Comparison of ENCODE assay signal across 7 mouse cellular contexts in the genomic region with DNA sequence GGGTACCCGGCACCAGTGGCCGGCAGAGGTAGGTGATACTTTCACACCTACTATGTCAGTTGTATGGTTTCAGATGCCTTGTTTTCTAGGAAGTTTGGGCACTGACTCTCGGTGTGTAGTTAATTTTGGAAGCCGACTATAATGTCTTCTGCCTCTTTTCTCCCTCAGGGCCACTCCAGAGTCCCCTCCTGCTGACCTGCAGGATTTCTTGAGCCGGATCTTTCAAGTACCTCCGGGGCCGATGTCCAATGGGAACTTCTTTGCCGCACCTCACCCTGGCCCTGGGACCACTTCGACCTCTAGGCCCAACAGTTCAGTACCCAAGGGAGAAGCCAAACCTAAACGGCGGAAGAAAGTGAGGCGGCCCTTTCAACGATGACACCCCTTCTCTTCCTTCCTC. TPM values are rescaled to one million over a fixed set of nuclear protein-coding genes. Genes with fewer than 3 reads are reported as not detected.
DNase-seq lines count a peak whose midpoint lies in the region; ATAC-seq and TF ChIP-seq lines count a peak whose summit lies in the region.

Gene Sarnp (plus strand): TSS at position 301 of the 400 bp plus-strand sequence.

- H3K9ac ChIP-seq in ES-E14 (ENCODE audit: insufficient read depth, low read depth, low read length, poor library complexity, severe bottlenecking): no peak within 1 kb of the TSS
- H3K9ac ChIP-seq in hindbrain, embryonic 15.5 days: no peak within 1 kb of the TSS

- intact Hi-C loops in gastrocnemius, adult 2 months (cut with DNase I): no loop called here

- no peak for ATAC-seq in hindbrain, embryonic 15.5 days (ENCODE audit: low FRiP score, low read depth)

- no peak within 1 kb of the TSS for H3K4me2 ChIP-seq in hindbrain, embryonic 15.5 days

- H3K36me3 ChIP-seq in ES-E14 (ENCODE audit: control insufficient read depth, insufficient read depth, low read length, poor library complexity, severe bottlenecking) (peaks cover 16% of the 10 kb centered on the region), macrophage (ENCODE audit: inconsistent target) (peaks cover 59% of the 10 kb centered on the region)
- peaks cover 58% of the 10 kb centered on the region for H3K36me3 ChIP-seq in hindbrain, embryonic 15.5 days

- WGBS in hindbrain, embryonic 15.5 days: 93% methylated on average over 13 of the region's 13 CpGs
- WGBS in macrophage (ENCODE audit: missing documents): 89% methylated on average over 13 of the region's 13 CpGs

- peaks cover 31% of the 10 kb centered on the region for H3K79me2 ChIP-seq in macrophage (ENCODE audit: inconsistent target)

- TF ChIP-seq CTCF in gastrocnemius, adult 2 months (IDR thresholded peaks at IDR 0.05): no peak

- DNase-seq in ES-E14 (ENCODE audit: low read depth, low spot score): no peak
- no peak for DNase-seq in adrenal gland, adult 8-10 months
- no peak for DNase-seq in gastrocnemius, adult 2 months
- DNase-seq in embryo, embryonic 10.5 days (ENCODE audit: low spot score): no peak
- no peak for DNase-seq in Muller cell, postnatal 12 days (ENCODE audit: inconsistent ontology term)

- no peak within 1 kb of the TSS for H3K4me3 ChIP-seq in ES-E14 (ENCODE audit: insufficient read depth in 1 of 2, low read depth in 1 of 2, low read length in 2 of 2, poor library complexity in 1 of 2, severe bottlenecking in 1 of 2)
- H3K4me3 ChIP-seq in gastrocnemius, adult 2 months: no peak within 1 kb of the TSS
- no peak within 1 kb of the TSS for H3K4me3 ChIP-seq in hindbrain, embryonic 15.5 days
- H3K4me3 ChIP-seq in macrophage (ENCODE audit: inconsistent target): no peak within 1 kb of the TSS

- H3K9me3 ChIP-seq in ES-E14 (ENCODE audit: control insufficient read depth, insufficient read depth, low read depth, low read length): no peaks in the 10 kb centered on the region
- H3K9me3 ChIP-seq in hindbrain, embryonic 15.5 days: no peaks in the 10 kb centered on the region

- in situ Hi-C loops in ES-E14 (cut with MboI; ENCODE audit: low sequenced_read_pairs in 2 of 2, unreplicated experiment in 2 of 2): no loop called here

- H3K27ac ChIP-seq in ES-E14 (ENCODE audit: insufficient read depth, low read depth, low read length, poor library complexity, severe bottlenecking) (no peak within 1 kb of the TSS), macrophage (no peak within 1 kb of the TSS)
- H3K27ac ChIP-seq in gastrocnemius, adult 2 months: no peak within 1 kb of the TSS
- no peak within 1 kb of the TSS for H3K27ac ChIP-seq in hindbrain, embryonic 15.5 days (replicated peaks)

- peaks cover 2% of the 10 kb centered on the region in 2 experiments; a peak in 2 of 4 replicates for H3K4me1 ChIP-seq in ES-E14 (ENCODE audit: control insufficient read depth in 2 of 2, insufficient read depth in 2 of 2, low read length in 2 of 2, poor library complexity in 1 of 2)
- H3K4me1 ChIP-seq in hindbrain, embryonic 15.5 days (replicated peaks): peaks cover 8% of the 10 kb centered on the region; the same call in 1 of the 2 replicates

- no peaks in the 10 kb centered on the region for H3K27me3 ChIP-seq in hindbrain, embryonic 15.5 days

TF ChIP-seq in ES-E14, 5 proteins besides CTCF, POLR2A, EP300 and RAD21:
- TF ChIP-seq HCFC1 (IDR thresholded peaks at IDR 0.05; ENCODE audit: borderline replicate concordance, insufficient read depth, low read length) (no peak), ZNF384 (IDR thresholded peaks at IDR 0.05; ENCODE audit: low read depth, low read length) (no peak), CHD2 (IDR thresholded peaks at IDR 0.05; ENCODE audit: low read depth, low read length) (no peak), MAFK (IDR thresholded peaks at IDR 0.05; ENCODE audit: insufficient read depth, low read depth, low read length) (no peak), ZC3H11A (IDR thresholded peaks at IDR 0.05; ENCODE audit: borderline replicate concordance, low read depth, low read length) (no peak)

RNA-seq across cellular contexts. Expression of gene Sarnp, which starts in this region (rescaled TPM):
- total RNA-seq in ES-E14 (2012; rRNA removed): 70.1 and 101 TPM in 2 replicates
- total RNA-seq in adrenal gland, adult 8-10 months (2022): 10 to 100 TPM; 43.4 to 56.2 (median 49.5) TPM
- total RNA-seq in gastrocnemius, adult 2 months (2021): 10 to 100 TPM; 30.5 to 33.8 TPM
- polyA plus RNA-seq in hindbrain, embryonic 15.5 days (2015; fragmentation: Nextera tagmentation; extraction: Ambion mirVana): 146 and 151 TPM in 2 replicates
- 10 to 100 TPM; 30.2 to 91.3 (median 46.9) TPM for total RNA-seq in macrophage (2018; cell fraction: chromatin; rRNA removed)
- 10 to 100 TPM; 50.1 to 84.6 (median 60.3) TPM for total RNA-seq in macrophage (2018; cell fraction: cytosol; rRNA removed)
- 10 to 100 TPM; 18.0 to 45.7 (median 27.9) TPM for total RNA-seq in macrophage (2018; cell fraction: nucleus; rRNA removed)
- 69.5 to 146 TPM (median 84.3 TPM) in 3 replicates for polyA plus RNA-seq in macrophage (2018)
